Mouse (Mus musculus): ENCODE measurements around the gene Rab4b. TPM values are rescaled to one million over a fixed set of nuclear protein-coding genes. Genes with fewer than 3 reads are reported as not detected.

Gene Rab4b
- 10 to 100 TPM; 29.4 to 33.6 TPM for total RNA-seq (2021)
- long read RNA-seq, experiment 1, transcript Rab4b-201 (8 exons, 1,192 nt): major isoform, 20 of 31 reads
- long read RNA-seq, experiment 1, partial matches to known transcripts: 1 of 31 reads
- long read RNA-seq, experiment 1, other reads (novel, unspliced or antisense): 5 of 31 reads
- long read RNA-seq, experiment 2, transcript Rab4b-205 (7 exons, 1,372 nt): minor isoform, 5 of 42 reads
- long read RNA-seq, experiment 2, transcript Rab4b-201 (8 exons, 1,192 nt): major isoform, 31 of 42 reads
- long read RNA-seq, experiment 2, partial matches to known transcripts: 0 of 42 reads
- long read RNA-seq, experiment 2, other reads (novel, unspliced or antisense): 5 of 42 reads

DNA sequence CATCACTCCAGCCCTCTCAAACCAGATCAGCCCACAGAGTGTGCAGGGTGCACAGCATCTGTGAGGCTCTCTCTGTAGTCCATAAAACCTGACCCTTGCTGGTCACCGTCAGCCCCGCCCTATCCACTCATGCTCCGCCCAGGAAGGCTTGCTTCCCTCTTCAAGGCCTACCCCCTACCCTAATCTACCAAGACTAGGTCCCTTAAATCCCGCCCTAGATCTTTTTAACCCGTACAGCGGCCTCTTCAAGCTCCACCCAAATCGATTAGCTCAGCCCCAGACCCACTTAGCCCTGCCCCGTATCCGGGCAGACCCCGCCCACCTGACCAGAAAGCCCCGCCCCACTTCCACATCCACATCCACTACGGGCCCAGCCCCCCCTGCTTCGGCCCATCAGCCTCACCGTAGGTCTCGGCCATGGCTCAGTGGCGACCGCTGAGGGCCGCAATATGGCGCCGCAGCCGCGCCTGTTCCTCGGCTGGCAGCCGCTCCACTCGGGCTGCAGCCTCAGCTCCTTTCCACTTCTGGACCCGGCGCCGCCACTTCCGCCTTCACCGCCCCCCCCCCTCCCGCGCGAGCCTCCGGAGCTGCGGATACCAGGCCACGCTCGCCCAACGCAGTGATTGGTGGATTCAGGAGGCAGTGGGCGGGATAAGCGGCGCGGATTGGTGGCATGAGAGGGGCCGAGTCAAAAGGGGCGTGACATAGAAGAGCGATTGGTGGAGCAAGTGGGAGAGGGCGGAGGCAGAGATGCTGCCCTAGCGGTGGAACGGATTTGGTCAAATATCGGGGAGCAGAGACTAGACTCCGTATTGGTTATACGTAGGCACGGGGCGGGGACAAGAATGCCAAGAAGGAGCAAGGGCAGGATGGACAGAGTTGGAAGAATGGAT lies at the start of gene Rab4b:
TSS of gene Rab4b (minus strand) at position 573 of the 893 bp plus-strand sequence.
- peak; percentile 91 to 97 for DNase-seq (ENCODE audit: low spot score in 2 of 2)

DNA sequence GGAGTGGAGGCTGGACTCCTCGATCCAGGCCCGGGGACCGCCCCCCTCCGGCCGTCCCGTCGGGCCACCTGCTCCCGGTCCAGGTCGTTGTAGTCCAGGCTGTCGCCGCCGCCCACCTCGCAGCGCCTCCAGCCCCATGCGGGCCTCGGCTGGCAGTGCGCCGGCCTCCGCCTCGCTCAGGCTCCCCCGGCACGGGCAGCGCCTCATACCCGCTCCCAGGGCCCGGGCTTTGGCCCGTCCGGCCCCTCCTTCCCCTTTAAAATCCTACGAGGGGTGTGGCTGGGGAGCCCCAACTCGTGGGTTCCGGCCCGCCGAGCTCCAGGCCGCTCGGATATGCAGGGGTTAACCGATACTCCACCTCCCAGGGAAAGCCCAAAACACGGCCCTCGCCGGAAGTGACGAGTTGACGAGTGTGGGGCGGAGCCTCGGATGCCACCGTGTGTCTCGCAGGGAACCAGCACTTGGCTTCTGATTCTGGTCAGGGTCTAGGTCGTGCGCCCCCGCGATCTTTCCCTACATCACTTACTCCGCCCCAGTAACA lies 49.7 kb upstream of the Rab4b start, which contains the start of gene Itpkc:
TSS of gene Itpkc (minus strand) at position 381 of the 541 bp plus-strand sequence.
- DNase-seq (ENCODE audit: low spot score in 2 of 2): peak; percentile 82 to 92

GRCm38 (mm10) chr7:27227676-27228075 lies 49.0 kb upstream of the Rab4b start:
- no peak for DNase-seq (ENCODE audit: low spot score in 2 of 2)

DNA sequence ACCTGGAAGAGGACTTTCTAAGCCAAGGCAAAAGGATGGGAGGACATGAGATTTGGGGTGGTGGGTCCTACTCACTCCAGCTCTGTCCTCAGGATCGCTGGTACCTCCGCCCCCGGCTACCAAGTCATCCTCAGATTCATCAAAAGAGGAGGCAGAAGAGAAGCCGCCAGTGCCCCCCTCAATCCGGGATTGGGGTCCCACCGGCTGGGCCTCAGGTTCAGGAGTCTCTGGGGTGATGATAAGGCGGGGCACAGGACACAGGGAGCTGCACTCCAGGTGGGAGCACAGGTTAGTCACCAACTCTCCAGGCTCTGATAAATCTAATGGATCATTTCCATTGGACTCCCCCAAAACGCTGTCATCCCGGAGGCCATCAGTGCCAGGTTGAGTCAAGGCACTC lies 48.6 kb upstream of the Rab4b start:
- DNase-seq (ENCODE audit: low spot score in 2 of 2): no peak

DNA sequence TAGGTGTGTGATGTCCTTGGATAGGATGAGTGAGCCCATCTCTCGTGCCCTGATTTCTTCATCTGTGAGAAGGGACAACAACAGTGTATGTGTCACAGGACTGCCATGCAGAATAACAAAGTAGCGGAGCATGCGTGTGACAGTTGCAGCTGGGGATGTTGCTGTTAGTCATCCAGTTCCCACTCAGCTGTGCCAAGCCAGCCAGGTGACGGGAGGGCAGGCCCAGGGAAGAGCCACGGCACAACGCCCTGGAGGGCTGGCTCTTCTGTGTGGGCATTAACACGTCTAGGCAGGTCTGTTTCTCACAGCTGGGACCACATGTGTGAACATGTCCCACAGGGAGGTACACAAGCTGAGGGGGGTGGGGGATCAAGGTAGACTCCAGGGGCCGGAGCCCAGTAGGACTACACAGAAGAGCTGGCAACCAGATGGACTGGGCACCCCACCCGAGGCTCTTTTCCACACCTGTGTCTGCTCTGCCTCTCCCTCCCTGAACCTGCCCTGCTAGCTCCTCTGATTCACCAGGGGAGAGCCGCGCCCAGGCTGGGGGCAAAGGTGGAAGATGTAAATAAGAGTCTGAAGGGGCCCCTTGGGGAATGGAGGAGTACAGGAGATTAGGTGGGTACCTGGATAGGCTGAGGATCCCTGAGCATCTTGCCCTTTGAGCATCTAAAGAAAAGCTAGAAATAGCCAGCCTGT lies 46.3 kb upstream of the Rab4b start:
- DNase-seq (ENCODE audit: low spot score in 2 of 2): peak in 1 of 2 experiments; percentile 20

GRCm38 (mm10) chr7:27222538-27222937 lies 43.8 kb upstream of the Rab4b start:
- DNase-seq (ENCODE audit: low spot score in 2 of 2): no peak

- DNase-seq (ENCODE audit: low spot score in 2 of 2): no peak
Observed at GRCm38 (mm10) chr7:27221939-27222338, 43.2 kb upstream of the Rab4b start.

GRCm38 (mm10) chr7:27219937-27220336 lies 41.2 kb upstream of the Rab4b start:
- no peak for DNase-seq (ENCODE audit: low spot score in 2 of 2)

DNA sequence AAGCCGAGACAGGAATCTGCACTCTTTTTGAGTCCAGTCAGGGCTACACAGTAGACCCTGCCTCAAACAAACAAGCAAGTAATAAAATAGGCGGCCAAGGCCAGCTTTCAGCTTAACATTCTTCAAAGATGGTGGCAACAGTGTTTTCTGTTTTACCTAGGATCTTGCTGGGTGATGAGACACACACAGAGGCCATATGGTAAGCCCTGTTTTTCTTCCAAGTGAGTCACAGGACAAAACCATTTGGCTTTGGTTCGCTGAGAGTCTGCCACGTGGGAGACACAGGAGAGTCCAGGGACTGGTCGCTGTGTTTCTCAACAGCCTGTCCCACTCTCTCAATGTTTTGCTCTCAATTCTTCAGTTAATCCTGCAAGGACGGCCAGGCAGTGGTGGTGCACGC lies 39.9 kb upstream of the Rab4b start:
- DNase-seq (ENCODE audit: low spot score in 2 of 2): no peak

DNA sequence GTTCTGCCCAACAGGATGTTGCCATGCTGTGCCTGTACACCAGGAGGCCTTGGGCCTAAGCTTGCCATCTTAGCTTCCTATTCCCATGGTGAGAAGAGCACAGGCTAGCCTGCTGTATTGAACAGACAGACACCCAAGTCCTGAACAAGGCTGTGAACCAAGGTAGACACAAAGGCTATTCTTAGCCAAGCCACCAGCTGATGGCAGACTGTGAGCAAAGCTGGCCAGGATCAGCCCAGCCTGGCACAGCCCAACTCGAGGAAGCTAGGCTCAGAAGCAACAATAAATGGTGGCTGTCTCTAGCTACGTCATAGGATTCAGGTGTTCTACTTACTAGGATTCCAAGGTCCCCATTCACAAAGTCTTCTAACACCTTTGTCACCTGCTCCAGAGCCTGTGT lies 33.9 kb upstream of the Rab4b start:
- no peak for DNase-seq (ENCODE audit: low spot score in 2 of 2)

GRCm38 (mm10) chr7:27203730-27204449 lies 25.2 kb upstream of the Rab4b start:
- no peak for DNase-seq (ENCODE audit: low spot score in 2 of 2)

DNA sequence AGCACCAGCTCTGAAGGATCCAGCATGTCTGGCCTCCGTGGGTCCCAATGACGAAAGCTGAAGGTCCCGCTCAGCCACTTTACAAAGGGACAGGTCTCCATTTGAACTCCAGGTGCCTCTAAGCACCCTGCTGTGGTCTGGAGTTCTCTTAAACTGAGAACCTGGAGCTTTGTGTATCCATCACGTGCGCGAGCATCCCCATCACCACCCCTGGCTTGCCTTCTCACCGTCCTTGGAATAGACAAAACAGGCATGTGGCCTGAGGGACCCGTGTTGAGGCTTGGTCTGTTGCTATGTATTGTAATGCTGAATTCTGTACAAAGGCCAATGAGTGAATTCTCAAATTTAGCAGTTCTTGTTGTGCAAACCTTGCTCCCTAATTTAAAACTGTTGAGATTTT lies 20.1 kb upstream of the Rab4b start:
- no peak for DNase-seq (ENCODE audit: low spot score in 2 of 2)

DNA sequence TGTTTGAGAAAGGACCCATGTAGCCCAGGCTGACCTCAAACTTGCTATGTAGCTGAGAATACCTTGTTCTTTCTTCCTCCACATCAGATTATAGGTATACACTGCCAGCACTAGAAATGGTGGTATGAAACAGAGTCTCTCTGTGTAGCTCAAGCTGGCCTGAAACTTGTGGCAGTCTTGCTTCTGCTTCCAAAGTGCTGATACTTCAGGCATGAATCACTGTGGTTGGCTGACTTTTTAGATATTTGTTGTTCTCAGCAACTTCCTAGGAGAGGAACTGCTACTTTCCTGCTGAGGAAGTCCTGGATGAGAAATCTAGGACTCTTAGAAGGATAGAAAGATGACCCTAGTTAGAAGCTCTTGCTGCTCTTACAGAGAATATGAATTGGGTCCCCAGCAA lies 19.7 kb upstream of the Rab4b start:
- DNase-seq (ENCODE audit: low spot score in 2 of 2): no peak

GRCm38 (mm10) chr7:27197634-27198033 lies 18.9 kb upstream of the Rab4b start:
- DNase-seq (ENCODE audit: low spot score in 2 of 2): no peak

DNA sequence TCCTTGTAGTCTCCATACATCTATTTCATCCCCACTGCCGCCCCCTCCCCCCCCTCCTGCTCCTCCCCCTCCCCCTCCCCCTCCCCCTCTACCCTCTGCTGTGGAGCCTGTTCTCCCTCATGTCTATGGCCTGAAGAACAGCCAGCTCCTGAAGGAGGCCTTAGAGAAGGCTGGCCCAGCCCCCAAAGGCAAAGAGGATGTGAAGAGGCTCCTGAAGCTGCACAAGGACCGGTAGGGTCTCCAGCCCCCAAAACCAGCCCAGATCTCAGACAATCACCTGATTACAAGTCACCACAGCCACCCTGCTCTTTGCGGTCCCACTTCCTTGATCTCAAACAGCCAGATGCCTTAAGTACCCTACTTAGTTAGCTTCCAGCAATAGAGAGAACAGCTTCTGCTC lies 18.4 kb upstream of the Rab4b start:
- DNase-seq (ENCODE audit: low spot score in 2 of 2): no peak

DNA sequence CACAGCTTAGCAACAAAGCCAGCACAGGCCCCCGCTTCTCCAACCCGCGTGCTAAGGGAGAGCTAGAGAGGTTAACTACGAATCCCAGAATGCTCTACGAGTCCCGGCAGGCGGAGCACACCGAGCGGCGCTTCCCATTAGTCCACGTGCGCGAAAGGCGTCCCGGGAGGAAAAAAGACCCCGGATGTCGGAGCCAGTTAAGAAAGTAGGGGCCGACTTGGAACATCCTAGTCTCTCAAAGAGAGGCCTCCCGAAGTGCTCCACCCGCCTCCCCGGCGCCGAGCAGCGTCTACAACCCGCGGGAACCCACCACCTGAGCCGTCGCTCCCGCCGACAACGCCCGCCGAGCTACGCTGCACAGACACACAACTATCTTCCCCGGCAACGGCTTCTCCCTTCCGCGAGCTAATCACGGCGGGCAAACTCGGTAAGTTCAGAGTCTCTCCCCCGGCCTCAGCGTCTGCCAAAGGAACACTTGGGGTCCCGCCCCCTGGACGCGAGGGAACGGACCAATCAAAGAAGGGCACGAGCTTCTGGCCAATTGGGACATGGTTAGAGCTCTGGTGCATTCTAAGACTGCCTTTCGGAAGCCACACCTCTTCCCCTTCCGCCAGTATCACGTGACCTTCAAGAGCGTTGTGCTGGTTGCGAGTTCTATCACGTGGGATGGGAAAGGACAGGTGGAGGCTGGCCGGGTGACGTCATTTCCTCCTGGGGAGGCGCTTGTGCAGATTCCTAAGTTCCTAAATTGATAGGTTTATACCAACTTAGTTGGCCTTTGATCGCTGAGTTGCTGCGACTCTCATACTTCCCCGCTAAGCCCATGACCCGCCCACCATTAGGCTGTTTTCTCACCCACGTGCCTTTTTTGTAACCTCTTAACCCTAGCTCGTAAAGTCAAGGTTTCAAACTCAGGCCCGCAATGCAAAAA lies 17.2 kb upstream of the Rab4b start, which contains the start of the genes BC024978 and Snrpa:
TSS of gene BC024978 (plus strand) at position 101 of the 931 bp plus-strand sequence.
TSS of gene Snrpa (minus strand) at position 591 of the 931 bp plus-strand sequence.
- DNase-seq (ENCODE audit: low spot score in 2 of 2): peak; percentile 87 to 95

GRCm38 (mm10) chr7:27193731-27194130 lies 15.0 kb upstream of the Rab4b start:
- DNase-seq (ENCODE audit: low spot score in 2 of 2): no peak

- no peak for DNase-seq (ENCODE audit: low spot score in 2 of 2)
Observed at GRCm38 (mm10) chr7:27192434-27192833, 13.7 kb upstream of the Rab4b start.

DNA sequence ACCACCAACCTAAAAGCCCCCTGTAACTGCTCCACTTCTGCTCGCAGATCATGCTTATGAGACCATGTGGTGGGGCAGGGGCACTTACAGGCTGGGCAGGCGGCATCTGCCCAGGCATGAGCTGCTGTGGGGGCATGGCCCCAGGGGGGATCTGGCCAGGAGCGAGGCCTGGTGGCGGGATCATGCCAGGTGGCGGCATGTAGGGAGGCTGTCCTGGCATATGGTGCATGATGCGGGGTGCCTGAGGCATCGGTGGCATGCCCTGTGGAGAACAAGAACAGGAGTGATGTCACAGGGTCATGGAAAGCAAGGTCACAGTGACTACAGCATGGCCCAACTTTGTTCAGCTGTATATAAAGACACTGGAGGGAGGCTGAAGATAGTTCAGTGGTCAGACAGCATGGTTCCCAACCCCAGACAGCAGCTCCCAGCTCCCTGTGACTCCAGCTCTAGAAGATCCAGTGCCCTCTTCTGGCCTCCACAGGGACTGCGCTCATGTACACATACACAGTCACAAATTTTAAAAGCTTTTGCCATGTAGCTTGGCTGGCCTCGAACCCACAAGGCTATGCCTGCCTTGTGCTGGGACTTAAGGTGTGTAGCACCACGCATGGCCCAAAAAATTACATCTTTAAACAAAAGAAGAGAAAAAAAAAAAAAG lies 10.7 kb upstream of the Rab4b start:
- no peak for DNase-seq (ENCODE audit: low spot score in 2 of 2)

All from gastrocnemius, postnatal 4 days (tissue).